Mouse (Mus musculus): Measurements from ENCODE around the gene Zfp513. TPM values are rescaled to one million over a fixed set of nuclear protein-coding genes. Genes with fewer than 3 reads are reported as not detected.

Gene Zfp513
- polyA plus RNA-seq, 1 experiment, result 25.5 TPM

- Histone ChIP-seq H3K4me1 (ENCODE audit: control insufficient read depth, insufficient read depth, low read length) (no peaks in the 10 kb centered on the region), H3K27me3 (ENCODE audit: control insufficient read depth, insufficient read depth, low read length, poor library complexity, severe bottlenecking) (no peaks in the 10 kb centered on the region), H3K4me3 (ENCODE audit: low read depth, low read length) (no peak overlapping the region), H3K27ac (ENCODE audit: insufficient read depth, low read length) (no peak overlapping the region), H3K36me3 (ENCODE audit: control insufficient read depth, insufficient read depth, low read length, poor library complexity, severe bottlenecking) (peaks cover 2% of the 10 kb centered on the region), H3K9ac (ENCODE audit: low read depth, poor library complexity, severe bottlenecking) (no peak overlapping the region), H3K9me3 (replicated peaks; ENCODE audit: control insufficient read depth, insufficient read depth, low read length, poor library complexity, severe bottlenecking) (no peaks in the 10 kb centered on the region)
- TF ChIP-seq POLR2A (IDR thresholded peaks at IDR 0.05; ENCODE audit: insufficient read depth, low read length) (no peak), CTCF (IDR thresholded peaks at IDR 0.05; ENCODE audit: low read depth, low read length) (no peak), EP300 (IDR thresholded peaks at IDR 0.05; ENCODE audit: insufficient read depth, low read depth, low read length) (no peak)
These were observed 52.3 kb downstream of the Zfp513 start for GRCm38 (mm10) chr5:31149781-31150180.

Other genes starting within 250 kb of the Zfp513 start
- 71.0 and 84.4 TPM in 2 replicates for gene Preb, start 241.9 kb downstream of the Zfp513 start, polyA plus RNA-seq (2011; ENCODE audit: insufficient read depth, insufficient read length, low read depth, missing spikeins)
- not detected in 2 replicates for gene Tcf23, start 233.6 kb downstream of the Zfp513 start, polyA plus RNA-seq (2011; ENCODE audit: insufficient read depth, insufficient read length, low read depth, missing spikeins)
- gene Atraid, start 154.0 kb downstream of the Zfp513 start, polyA plus RNA-seq (2011; ENCODE audit: insufficient read depth, insufficient read length, low read depth, missing spikeins), result 28.6 and 31.8 TPM in 2 replicates
- 9.8 and 12.8 TPM in 2 replicates for gene Slc5a6, start 153.4 kb downstream of the Zfp513 start, polyA plus RNA-seq (2011; ENCODE audit: insufficient read depth, insufficient read length, low read depth, missing spikeins)
- 147 and 148 TPM in 2 replicates for gene Cad, start 147.5 kb downstream of the Zfp513 start, polyA plus RNA-seq (2011; ENCODE audit: insufficient read depth, insufficient read length, low read depth, missing spikeins)
- not detected in 2 replicates for gene Dnajc5g, start 96.0 kb downstream of the Zfp513 start, polyA plus RNA-seq (2011; ENCODE audit: insufficient read depth, insufficient read length, low read depth, missing spikeins)
- gene Slc30a3, start 94.1 kb downstream of the Zfp513 start, polyA plus RNA-seq (2011; ENCODE audit: insufficient read depth, insufficient read length, low read depth, missing spikeins), result 8.5 and 9.2 TPM in 2 replicates
- 5.1 TPM in 2 replicates for gene Trim54, start 85.6 kb downstream of the Zfp513 start, polyA plus RNA-seq (2011; ENCODE audit: insufficient read depth, insufficient read length, low read depth, missing spikeins)
- gene Ucn, start 63.5 kb downstream of the Zfp513 start, polyA plus RNA-seq (2011; ENCODE audit: insufficient read depth, insufficient read length, low read depth, missing spikeins), result not detected in 2 replicates
- 58.1 and 60.0 TPM in 2 replicates for gene Mpv17, start 48.1 kb downstream of the Zfp513 start, polyA plus RNA-seq (2011; ENCODE audit: insufficient read depth, insufficient read length, low read depth, missing spikeins)
- 2.3 and 2.6 TPM in 2 replicates for gene Gm29609, start 22.4 kb downstream of the Zfp513 start, polyA plus RNA-seq (2011; ENCODE audit: insufficient read depth, insufficient read length, low read depth, missing spikeins)
- 104 and 106 TPM in 2 replicates for gene Gtf3c2, start 22.2 kb downstream of the Zfp513 start, polyA plus RNA-seq (2011; ENCODE audit: insufficient read depth, insufficient read length, low read depth, missing spikeins)
- gene Snx17, start 9.1 kb downstream of the Zfp513 start, polyA plus RNA-seq (2011; ENCODE audit: insufficient read depth, insufficient read length, low read depth, missing spikeins), result 40.0 and 45.9 TPM in 2 replicates
- gene Eif2b4, start 8.9 kb downstream of the Zfp513 start, polyA plus RNA-seq (2011; ENCODE audit: insufficient read depth, insufficient read length, low read depth, missing spikeins), result 40.7 and 45.2 TPM in 2 replicates
- gene Ppm1g, start 18.4 kb upstream of the Zfp513 start, polyA plus RNA-seq (2011; ENCODE audit: insufficient read depth, insufficient read length, low read depth, missing spikeins), result 188 and 225 TPM in 2 replicates
- gene Nrbp1, start 38.6 kb upstream of the Zfp513 start, polyA plus RNA-seq (2011; ENCODE audit: insufficient read depth, insufficient read length, low read depth, missing spikeins), result 55.4 and 68.6 TPM in 2 replicates
- gene Gm9970, start 38.9 kb upstream of the Zfp513 start, polyA plus RNA-seq (2011; ENCODE audit: insufficient read depth, insufficient read length, low read depth, missing spikeins), result not detected in 2 replicates
- gene Krtcap3, start 49.4 kb upstream of the Zfp513 start, polyA plus RNA-seq (2011; ENCODE audit: insufficient read depth, insufficient read length, low read depth, missing spikeins), result 15.6 and 17.4 TPM in 2 replicates
- 21.3 and 27.2 TPM in 2 replicates for gene Ift172, start 88.8 kb upstream of the Zfp513 start, polyA plus RNA-seq (2011; ENCODE audit: insufficient read depth, insufficient read length, low read depth, missing spikeins)
- 19.9 and 23.4 TPM in 2 replicates for gene Fndc4, start 93.8 kb upstream of the Zfp513 start, polyA plus RNA-seq (2011; ENCODE audit: insufficient read depth, insufficient read length, low read depth, missing spikeins)
- 0.48 and 1.1 TPM in 2 replicates for gene Gckr, start 95.1 kb upstream of the Zfp513 start, polyA plus RNA-seq (2011; ENCODE audit: insufficient read depth, insufficient read length, low read depth, missing spikeins)

All from ES-Bruce4 (cell line).